Mouse (Mus musculus): ENCODE results near the gene Aprt. TPM values are rescaled to one million over a fixed set of nuclear protein-coding genes. Genes with fewer than 3 reads are reported as not detected.

The Aprt gene
- polyA plus RNA-seq (2014; fragmentation: Illumina TruSeq; extraction: RNeasy Lipid Tissue Mini Kit (QIAGEN cat#74804); ENCODE audit: low read depth, low replicate concordance) = not detected

GRCm38 (mm10) chr8:122576648-122577022 lies at the start of gene Aprt:
TSS of gene Aprt (minus strand) at chr8:122576909.

DNA sequence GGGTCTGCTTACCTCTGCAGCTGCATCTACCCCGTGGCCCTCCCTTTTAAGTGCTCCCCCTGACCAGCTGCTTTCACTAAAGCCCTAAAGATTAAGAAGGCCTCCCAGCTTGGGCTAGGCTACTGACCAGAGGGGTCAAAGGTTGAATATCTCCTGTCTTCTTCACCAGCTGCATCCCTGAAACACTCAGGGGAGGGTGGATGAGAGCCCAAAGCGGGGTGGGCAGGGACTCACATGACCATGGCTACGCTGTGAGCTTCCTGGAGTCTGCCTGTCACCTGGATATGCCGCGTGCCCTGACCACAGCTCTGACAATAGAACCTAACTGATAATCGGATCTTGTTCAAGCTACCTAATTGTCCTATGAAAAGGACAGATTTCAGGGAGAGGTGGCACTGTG lies 46.0 kb upstream of the Aprt start, which contains the start of gene Pabpn1l:
Gene Pabpn1l (minus strand): TSS at position 13 of the 400 bp plus-strand sequence.

GRCm38 (mm10) chr8:122611295-122612133 lies 34.8 kb upstream of the Aprt start, which contains the start of the genes Galns and Trappc2l:
TSS of gene Galns (minus strand) at chr8:122611463.
TSS of gene Trappc2l (plus strand) at chr8:122611640.

GRCm38 (mm10) chr8:122567361-122568108 lies 9.2 kb downstream of the Aprt start, which contains the start of gene Cdt1:
TSS of gene Cdt1 (plus strand) at chr8:122568015.

DNA sequence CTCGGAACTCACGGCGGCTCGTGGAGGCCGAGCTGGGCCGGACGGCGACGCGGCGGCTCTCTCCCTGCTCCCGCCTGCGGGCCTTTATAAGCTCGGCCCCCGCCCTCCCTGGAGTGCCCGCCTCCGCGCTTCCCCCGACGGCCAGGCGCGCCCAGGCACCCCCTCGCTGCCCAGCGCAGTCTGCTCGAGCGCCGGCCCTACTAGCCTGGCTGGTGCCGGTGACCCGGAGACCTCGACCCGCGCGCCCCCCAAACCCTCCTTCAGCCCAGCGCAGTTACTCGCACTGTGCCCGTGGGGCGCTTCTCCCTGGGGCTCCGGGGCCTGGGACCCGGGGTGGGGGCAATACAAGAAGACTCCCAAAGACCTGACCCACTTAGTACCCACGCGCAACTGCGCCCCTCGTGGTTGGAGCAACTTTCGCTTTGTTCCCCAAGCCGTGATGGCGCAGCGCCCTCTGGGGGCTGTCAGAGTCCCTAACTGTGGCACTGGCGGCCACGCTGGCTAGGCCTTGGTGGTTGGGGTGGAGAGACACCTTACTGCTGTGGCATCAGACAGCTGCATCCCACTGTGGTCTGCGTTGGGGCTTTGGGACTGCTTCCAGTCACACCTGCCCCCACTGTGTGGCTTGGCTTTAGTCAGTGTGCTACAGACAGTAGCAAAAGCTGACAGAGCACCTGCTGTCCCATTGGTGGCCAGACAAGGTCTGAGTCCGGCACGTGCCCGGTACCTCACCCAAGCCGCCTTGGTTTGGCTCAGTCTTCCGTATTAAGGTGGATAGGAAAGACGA lies 25.3 kb downstream of the Aprt start, which contains the start of gene Piezo1:
Gene Piezo1 (minus strand): TSS at position 65 of the 787 bp plus-strand sequence.

Other genes with a start within 250 kb of the Aprt start
- gene Trhr2, start 216.2 kb downstream of the Aprt start, polyA plus RNA-seq (2014; fragmentation: Illumina TruSeq; extraction: RNeasy Lipid Tissue Mini Kit (QIAGEN cat#74804); ENCODE audit: low read depth, low replicate concordance) = not detected
- 17.9 TPM for gene Zc3h18, start 200.3 kb downstream of the Aprt start, polyA plus RNA-seq (2014; fragmentation: Illumina TruSeq; extraction: RNeasy Lipid Tissue Mini Kit (QIAGEN cat#74804); ENCODE audit: low read depth, low replicate concordance)
- not detected for gene Il17c, start 154.9 kb downstream of the Aprt start, polyA plus RNA-seq (2014; fragmentation: Illumina TruSeq; extraction: RNeasy Lipid Tissue Mini Kit (QIAGEN cat#74804); ENCODE audit: low read depth, low replicate concordance)
- not detected for gene Cyba, start 144.0 kb downstream of the Aprt start, polyA plus RNA-seq (2014; fragmentation: Illumina TruSeq; extraction: RNeasy Lipid Tissue Mini Kit (QIAGEN cat#74804); ENCODE audit: low read depth, low replicate concordance)
- gene Mvd, start 133.5 kb downstream of the Aprt start, polyA plus RNA-seq (2014; fragmentation: Illumina TruSeq; extraction: RNeasy Lipid Tissue Mini Kit (QIAGEN cat#74804); ENCODE audit: low read depth, low replicate concordance) = not detected
- not detected for gene Snai3, start 116.2 kb downstream of the Aprt start, polyA plus RNA-seq (2014; fragmentation: Illumina TruSeq; extraction: RNeasy Lipid Tissue Mini Kit (QIAGEN cat#74804); ENCODE audit: low read depth, low replicate concordance)
- 12.9 TPM for gene Rnf166, start 100.8 kb downstream of the Aprt start, polyA plus RNA-seq (2014; fragmentation: Illumina TruSeq; extraction: RNeasy Lipid Tissue Mini Kit (QIAGEN cat#74804); ENCODE audit: low read depth, low replicate concordance)
- 0.16 TPM for gene Ctu2, start 100.8 kb downstream of the Aprt start, polyA plus RNA-seq (2014; fragmentation: Illumina TruSeq; extraction: RNeasy Lipid Tissue Mini Kit (QIAGEN cat#74804); ENCODE audit: low read depth, low replicate concordance)
- gene Piezo1, start 25.6 kb downstream of the Aprt start, polyA plus RNA-seq (2014; fragmentation: Illumina TruSeq; extraction: RNeasy Lipid Tissue Mini Kit (QIAGEN cat#74804); ENCODE audit: low read depth, low replicate concordance) = 1.8 TPM
- gene Cdt1, start 8.9 kb downstream of the Aprt start, polyA plus RNA-seq (2014; fragmentation: Illumina TruSeq; extraction: RNeasy Lipid Tissue Mini Kit (QIAGEN cat#74804); ENCODE audit: low read depth, low replicate concordance) = 1.1 TPM
- gene Galns, start 34.6 kb upstream of the Aprt start, polyA plus RNA-seq (2014; fragmentation: Illumina TruSeq; extraction: RNeasy Lipid Tissue Mini Kit (QIAGEN cat#74804); ENCODE audit: low read depth, low replicate concordance) = 1.5 TPM
- 4.2 TPM for gene Trappc2l, start 34.7 kb upstream of the Aprt start, polyA plus RNA-seq (2014; fragmentation: Illumina TruSeq; extraction: RNeasy Lipid Tissue Mini Kit (QIAGEN cat#74804); ENCODE audit: low read depth, low replicate concordance)
- gene Pabpn1l, start 45.8 kb upstream of the Aprt start, polyA plus RNA-seq (2014; fragmentation: Illumina TruSeq; extraction: RNeasy Lipid Tissue Mini Kit (QIAGEN cat#74804); ENCODE audit: low read depth, low replicate concordance) = not detected
- gene Cbfa2t3, start 122.2 kb upstream of the Aprt start, polyA plus RNA-seq (2014; fragmentation: Illumina TruSeq; extraction: RNeasy Lipid Tissue Mini Kit (QIAGEN cat#74804); ENCODE audit: low read depth, low replicate concordance) = 7.2 TPM
- 0.82 TPM for gene Acsf3, start 198.6 kb upstream of the Aprt start, polyA plus RNA-seq (2014; fragmentation: Illumina TruSeq; extraction: RNeasy Lipid Tissue Mini Kit (QIAGEN cat#74804); ENCODE audit: low read depth, low replicate concordance)